Mouse (Mus musculus): ENCODE measurements around the gene Nub1.

DNA sequence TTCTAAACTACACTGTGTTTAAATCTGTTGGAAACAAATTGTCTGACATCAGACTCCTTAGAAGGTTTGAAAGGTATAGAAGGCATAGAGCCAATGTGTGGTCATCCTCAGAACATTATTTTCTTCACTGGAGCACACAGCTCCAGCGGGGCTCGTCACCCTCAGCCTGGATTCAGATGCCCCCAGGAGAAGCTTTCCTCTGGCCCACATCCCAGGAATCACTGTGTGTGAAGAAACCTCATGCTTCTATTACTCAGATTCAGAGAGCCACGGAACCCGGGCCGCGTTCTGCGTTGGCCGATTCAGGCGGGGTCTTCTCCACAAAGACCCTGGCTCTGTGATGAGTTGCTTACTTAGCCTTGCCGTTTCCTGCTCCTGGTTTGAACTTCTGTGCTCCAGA lies 58.6 kb downstream of the Nub1 start:
- TF ChIP-seq CTCF (IDR thresholded peaks at IDR 0.05; ENCODE audit: low read depth, low read length) (no peak), POLR2A (IDR thresholded peaks at IDR 0.05; ENCODE audit: borderline replicate concordance, low read depth, low read length) (no peak)
